Mouse (Mus musculus) liver, embryonic 14.5 days (tissue): ENCODE data around the gene 1700003E16Rik. TPM values are rescaled to one million over a fixed set of nuclear protein-coding genes. Genes with fewer than 3 reads are reported as not detected.
"Not testable (repeated sequence)": the region's sequence is repeated elsewhere in the genome, so short reads cannot be mapped to it uniquely, and the experiment has no call there.

Experiments used
- ATAC-seq: fragments of 200-750 bp; cut with Nextera tagmentation; 2 replicates; pipeline ENCODE4 v1.8.0; 2017; ENCODE audit warnings: moderate number of reproducible peaks, mild to moderate bottlenecking, moderate library complexity; ENCODE audit not compliant: insufficient read depth
- DNase-seq, 3 experiments: peaks; one replicate each; pipeline ENCODE4 v3.0.0-alpha.2; 2012 to 2013; ENCODE audit warnings: low read depth in 3 of 3, low spot score in 3 of 3
- H3K27ac ChIP-seq: fragments of 300-500 bp; sonication (generic); 2 replicates; pipeline ENCODE4 v1.5.1; 2014; ENCODE audit warnings: moderate library complexity, mild to moderate bottlenecking, control low read depth, inconsistent platforms
- H3K27me3 ChIP-seq: fragments of 300-500 bp; sonication (generic); 2 replicates; pipeline ENCODE4 v1.6.1; 2014; ENCODE audit warnings: mild to moderate bottlenecking, low read length, moderate library complexity; ENCODE audit not compliant: control insufficient read depth, insufficient read depth
- H3K36me3 ChIP-seq: fragments of 300-500 bp; sonication (generic); replicated peaks from 2 replicates; pipeline ENCODE4 v1.6.1; 2014; ENCODE audit warnings: low read depth; ENCODE audit not compliant: control insufficient read depth, insufficient read depth
- H3K4me1 ChIP-seq, 2 experiments: fragments of 200-500 bp in 1 of 2; fragments of 300-500 bp in 1 of 2; sonication (generic) in 1 of 2; replicated peaks; 2 replicates each; pipeline ENCODE4 v1.6.1; 2012 to 2014; ENCODE audit warnings: antibody characterized with exemption in 1 of 2, inconsistent platforms in 1 of 2, low read length in 1 of 2; ENCODE audit not compliant: control insufficient read depth in 2 of 2, insufficient read depth in 2 of 2
- H3K4me2 ChIP-seq: fragments of 300-500 bp; sonication (generic); 2 replicates; pipeline ENCODE4 v1.6.1; 2014; ENCODE audit warnings: low read depth, mild to moderate bottlenecking, control low read depth, moderate library complexity
- H3K4me3 ChIP-seq, 2 experiments: fragments of 200-500 bp in 1 of 2; fragments of 300-500 bp in 1 of 2; sonication (generic) in 1 of 2; 2 replicates each; pipeline ENCODE4 v1.5.1; 2012 to 2014; ENCODE audit warnings: low read depth in 2 of 2, low read length in 2 of 2, mild to moderate bottlenecking in 2 of 2, control low read depth in 1 of 2, inconsistent platforms in 1 of 2, moderate library complexity in 1 of 2; ENCODE audit not compliant: insufficient read depth in 1 of 2
- H3K9ac ChIP-seq: fragments of 300-500 bp; sonication (generic); replicated peaks from 2 replicates; pipeline ENCODE4 v1.6.1; 2014; ENCODE audit warnings: mild to moderate bottlenecking, control low read depth, moderate library complexity
- H3K9me3 ChIP-seq: fragments of 300-500 bp; sonication (generic); 2 replicates; pipeline ENCODE4 v1.6.1; 2016; ENCODE audit warnings: low read length, mixed read lengths; ENCODE audit not compliant: control insufficient read depth
- CTCF ChIP-seq: IDR thresholded peaks from 2 replicates; pipeline ENCODE4 v1.5.1; 2016; ENCODE audit warnings: antibody characterized with exemption, low read depth, control low read depth
- EP300 ChIP-seq: IDR thresholded peaks from 2 replicates; pipeline ENCODE4 v1.6.1; 2016; ENCODE audit warnings: antibody characterized with exemption, low read depth
- WGBS: fragments of 180-500 bp; shearing (Covaris S2); extraction: QIAGEN DNeasy Blood & Tissue Kit; methylation state at CpG from one replicate; pipeline ENCODE4 v1.1.7; 2014; ENCODE audit not compliant: insufficient replicate concordance; 5-methylcytosine and 5-hydroxymethylcytosine counted together
- polyA plus RNA-seq, 2 experiments: library from polyadenylated mRNA; depleted of rRNA in 1 of 2; stranded (reverse) in 1 of 2; unstranded in 1 of 2; fragments of >200 nt; fragmentation: Nextera tagmentation in 1 of 2; extraction: Ambion mirVana in 1 of 2; gene quantifications; 2 replicates each; pipeline versions ENCODE4 v1.2.1 to v1.2.3; 2012 to 2014

The 1700003E16Rik gene
- polyA plus RNA-seq, 2 experiments = 0.15 TPM; not detected in 1

DNA sequence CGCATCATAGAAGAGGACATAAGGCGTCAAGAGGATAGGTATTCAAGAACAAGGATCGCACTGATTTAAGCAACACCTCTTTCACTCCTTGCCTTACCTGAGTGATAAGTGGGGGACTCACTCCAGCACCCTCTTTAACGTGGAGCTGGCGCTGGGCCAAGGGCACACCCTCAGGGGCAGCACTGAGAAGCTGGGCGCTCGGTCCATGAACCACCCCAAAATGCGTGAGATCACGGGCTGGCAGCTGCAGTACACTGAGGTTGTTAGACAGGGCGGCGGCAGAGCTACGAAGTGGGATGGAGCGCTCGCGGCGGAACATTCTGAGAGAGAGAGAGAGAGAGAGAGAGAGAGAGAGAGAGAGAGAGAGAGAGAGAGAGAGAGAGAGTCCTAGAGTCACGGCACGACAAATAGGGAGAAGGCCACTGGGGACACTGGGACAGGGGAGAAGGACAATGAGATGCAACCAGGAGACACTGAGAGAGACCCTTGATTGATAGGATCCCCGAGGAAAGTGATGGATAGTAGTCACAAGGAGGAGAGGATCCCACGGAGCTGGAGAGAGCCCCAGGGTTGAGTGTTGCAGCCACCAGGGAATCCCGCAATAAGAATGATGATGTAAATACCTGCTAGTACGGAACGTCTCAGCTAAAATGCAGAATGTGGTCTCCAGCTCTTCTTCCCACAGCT lies 509 bp upstream of the 1700003E16Rik start:
- peaks cover 23% of the 10 kb centered on the region for H3K27me3 ChIP-seq
- H3K4me2 ChIP-seq = peak overlapping the region; percentile 80
- 10% methylated on average over 23 of the region's 23 CpGs for WGBS
- H3K36me3 ChIP-seq = no peaks in the 10 kb centered on the region
- ATAC-seq = 0 out of 2 replicates have a peak, but pooled peaks have one; percentile 7
- no peak for DNase-seq
- peak overlapping the region; percentile 46 to 53 for H3K4me3 ChIP-seq
- no peak overlapping the region; the same call in 1 of the 2 replicates for H3K9ac ChIP-seq
- H3K9me3 ChIP-seq = no peaks in the 10 kb centered on the region
- no peaks in the 10 kb centered on the region for H3K4me1 ChIP-seq
- no peak for TF ChIP-seq CTCF
- no peak for TF ChIP-seq EP300
- no peak overlapping the region for H3K27ac ChIP-seq

- not testable (repeated sequence) for H3K36me3 ChIP-seq, H3K9me3 ChIP-seq, H3K27ac ChIP-seq, H3K9ac ChIP-seq, H3K4me2 ChIP-seq, H3K4me3 ChIP-seq, H3K4me1 ChIP-seq, ATAC-seq
- DNase-seq = peak; percentile 38 to 48 (median 40)
- TF ChIP-seq CTCF = peak; percentile 67
- peaks cover 50% of the 10 kb centered on the region for H3K27me3 ChIP-seq
- 28% methylated on average over 3 of the region's 3 CpGs for WGBS
Measured at GRCm38 (mm10) chr6:83159456-83159855, 3.3 kb downstream of the 1700003E16Rik start.

DNA sequence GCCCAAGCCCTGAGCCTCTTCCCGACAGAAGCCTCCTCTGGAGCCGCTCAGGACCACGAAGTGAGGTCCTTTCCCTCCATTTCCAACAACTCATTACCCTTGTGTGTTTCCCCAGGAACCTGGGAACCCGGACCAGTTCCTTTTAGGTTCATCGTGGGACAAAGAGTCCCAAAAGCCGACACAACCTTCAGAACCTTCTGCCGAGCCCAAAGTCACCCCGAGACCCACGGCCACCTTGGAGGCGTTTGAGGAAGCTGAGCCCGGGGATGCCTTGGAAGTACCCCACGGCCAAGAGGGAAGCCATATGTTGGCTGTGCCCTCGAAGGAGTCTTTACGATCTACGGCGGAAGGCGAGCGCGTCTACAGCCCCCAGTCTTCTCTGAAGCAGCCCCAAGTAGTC lies 5.2 kb downstream of the 1700003E16Rik start:
- no peak for DNase-seq
- no peak overlapping the region for H3K9ac ChIP-seq

DNA sequence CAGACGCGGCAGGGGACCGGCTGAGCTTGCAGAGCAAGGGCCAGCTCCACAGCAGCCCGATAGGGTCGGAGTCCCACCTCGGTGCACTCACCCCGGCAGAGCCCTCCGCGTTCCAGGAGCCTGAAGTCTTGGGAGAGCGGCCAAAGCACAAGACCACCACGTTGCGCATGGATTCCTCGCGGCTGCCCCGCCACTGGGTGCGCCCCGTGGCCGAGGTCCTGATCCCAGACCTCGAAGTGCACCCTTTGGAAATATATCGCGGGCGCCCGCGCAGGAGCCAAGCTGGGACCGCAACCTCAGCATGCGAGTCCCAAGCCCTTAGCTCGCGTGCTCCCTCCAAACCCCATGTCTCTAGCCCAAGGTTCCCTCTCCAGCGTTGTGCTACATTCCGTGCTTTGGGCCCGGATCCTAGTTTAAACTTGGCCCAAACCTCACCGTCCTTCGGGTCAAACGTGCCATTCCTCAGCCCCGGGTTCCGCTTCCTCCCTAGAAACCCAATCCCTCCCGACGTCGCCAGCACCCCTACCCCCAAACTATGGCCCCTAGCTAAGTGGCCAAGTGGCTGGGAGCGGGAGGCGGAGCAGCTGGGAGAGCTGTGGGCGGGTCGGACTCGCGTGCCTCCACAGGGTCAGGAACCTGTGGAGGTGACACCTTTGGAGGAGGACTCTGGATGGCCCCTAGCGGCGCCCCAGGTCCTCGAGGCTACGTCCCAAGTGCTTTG lies 5.9 kb downstream of the 1700003E16Rik start:
- no peak for ATAC-seq
- peak overlapping the region; percentile 9 to 35; a peak in 2 of 4 replicates for H3K4me3 ChIP-seq

More for the DNA sequence above, 5.2 kb downstream of the 1700003E16Rik start:
- ATAC-seq = no peak
- 11% methylated on average over 19 of the region's 19 CpGs for WGBS
- Histone ChIP-seq H3K4me2 (peak overlapping the region; percentile 52), H3K9me3 (no peaks in the 10 kb centered on the region), H3K27me3 (peaks cover 39% of the 10 kb centered on the region), H3K27ac (no peak overlapping the region), H3K36me3 (no peaks in the 10 kb centered on the region), H3K4me3 (no peak overlapping the region; a peak in 1 of 4 replicates), H3K4me1 (peaks cover 5 to 7% of the 10 kb centered on the region in 2 experiments)
- no peak for TF ChIP-seq EP300
- no peak for TF ChIP-seq CTCF

GRCm38 (mm10) chr6:83162701-83163100 lies 6.5 kb downstream of the 1700003E16Rik start:
- ATAC-seq = no peak
- Histone ChIP-seq H3K4me2 (peak overlapping the region; percentile 52), H3K27me3 (peaks cover 37% of the 10 kb centered on the region), H3K9ac (no peak overlapping the region), H3K36me3 (no peaks in the 10 kb centered on the region), H3K27ac (no peak overlapping the region), H3K4me1 (peaks cover 8 to 12% of the 10 kb centered on the region in 2 experiments), H3K4me3 (peak overlapping the region; percentile 9 to 35; a peak in 2 of 4 replicates), H3K9me3 (no peaks in the 10 kb centered on the region)
- WGBS = under 1% methylated on average over 8 of the region's 8 CpGs
- peak; percentile 44 to 57 (median 45) for DNase-seq
- peak; percentile 84 for TF ChIP-seq CTCF
- no peak for TF ChIP-seq EP300

More for the DNA sequence above, 5.9 kb downstream of the 1700003E16Rik start:
- Histone ChIP-seq H3K9ac (no peak overlapping the region), H3K9me3 (no peaks in the 10 kb centered on the region), H3K4me1 (peaks cover 6 to 10% of the 10 kb centered on the region in 2 experiments), H3K36me3 (no peaks in the 10 kb centered on the region), H3K27ac (no peak overlapping the region), H3K27me3 (peaks cover 37% of the 10 kb centered on the region), H3K4me2 (peak overlapping the region; percentile 52)
- no peak for TF ChIP-seq EP300
- TF ChIP-seq CTCF = no peak
- WGBS = 1% methylated on average over 49 of the region's 49 CpGs
- DNase-seq = no peak
